Mouse (Mus musculus) layer of hippocampus, adult 2 months (tissue): Measurements from ENCODE around the gene Olfr1258. TPM values are rescaled to one million over a fixed set of nuclear protein-coding genes. Genes with fewer than 3 reads are reported as not detected.
"Not testable (repeated sequence)": the region's sequence is repeated elsewhere in the genome, so short reads cannot be mapped to it uniquely, and the experiment has no call there.

Source experiments
- DNase-seq, 2 experiments: peaks; one replicate each; pipeline ENCODE4 v3.0.0; 2022; ENCODE audit warnings: low spot score in 2 of 2
- H3K27ac ChIP-seq: fragments of 200-600 bp; 2 replicates; pipeline ENCODE4 v1.8.1; 2022
- H3K4me3 ChIP-seq: fragments of 200-600 bp; 2 replicates; pipeline ENCODE4 v1.8.1; 2022; ENCODE audit warnings: mild to moderate bottlenecking
- CTCF ChIP-seq: fragments of 200-600 bp; conservative IDR thresholded peaks from 2 replicates; pipeline ENCODE4 v1.8.1; 2022; ENCODE audit warnings: antibody characterized with exemption, mild to moderate bottlenecking, moderate library complexity
- long read RNA-seq, 2 experiments: library from polyadenylated mRNA; stranded (forward); transcript quantifications; one replicate each; pipeline ENCODE4 v2.0.0; 2021; ENCODE audit warnings: borderline mapping rate in 2 of 2
- total RNA-seq, 2 experiments: library from RNA; stranded (reverse); gene quantifications; 2 replicates each; pipeline ENCODE4 v1.2.3; 2021

Olfr1258 gene
- total RNA-seq: not detected
- long read RNA-seq, experiment 1: 0 reads
- long read RNA-seq, experiment 2: 0 reads

DNA sequence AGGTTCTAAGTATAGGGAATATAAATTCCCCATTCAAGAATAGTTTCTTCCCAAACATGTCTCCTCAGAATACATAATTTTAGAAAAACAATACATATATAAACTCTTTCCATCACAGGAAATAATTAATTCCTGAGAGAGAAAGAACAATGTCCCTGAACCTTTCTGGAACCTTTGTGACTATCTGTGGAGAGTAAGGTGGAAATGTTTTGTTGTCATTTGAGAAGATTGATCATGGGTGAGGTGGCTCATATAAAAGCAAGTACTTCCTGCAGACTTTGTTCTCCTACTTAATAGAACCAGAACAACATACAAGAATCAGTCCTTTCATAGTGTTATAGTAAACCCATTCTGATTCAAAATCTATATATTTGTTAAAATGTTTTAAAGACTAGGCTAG, at the start of gene Olfr1258:
Gene Olfr1258 (plus strand): TSS at position 301 of the 400 bp plus-strand sequence.
- TF ChIP-seq CTCF: no peak
- no peak within 1 kb of the TSS for H3K27ac ChIP-seq
- no peak for DNase-seq
- H3K4me3 ChIP-seq: no peak within 1 kb of the TSS

DNA sequence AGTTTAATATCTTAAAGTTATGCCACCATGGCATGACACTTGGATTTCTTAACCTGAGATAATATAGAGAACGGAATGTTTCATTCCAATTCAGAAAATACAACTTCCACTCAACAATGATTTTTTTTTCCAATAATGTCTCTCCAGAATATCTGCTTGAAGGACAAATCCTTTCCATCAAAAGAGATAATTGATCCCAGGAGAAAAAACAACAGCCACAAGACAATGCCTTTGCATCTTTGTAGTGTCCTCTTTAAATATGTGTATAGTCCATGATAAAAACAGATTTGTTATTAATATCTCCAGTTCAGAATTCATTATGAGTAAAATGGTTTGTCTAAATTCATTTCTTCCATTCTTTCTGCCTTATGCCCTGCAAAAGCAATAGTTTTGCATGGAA, 49.0 kb upstream of the Olfr1258 start, which contains the start of gene Olfr1257:
Gene Olfr1257 (plus strand): TSS at position 301 of the 400 bp plus-strand sequence.
- Histone ChIP-seq H3K4me3 (no peak within 1 kb of the TSS), H3K27ac (no peak within 1 kb of the TSS)
- DNase-seq: no peak
- no peak for TF ChIP-seq CTCF

DNA sequence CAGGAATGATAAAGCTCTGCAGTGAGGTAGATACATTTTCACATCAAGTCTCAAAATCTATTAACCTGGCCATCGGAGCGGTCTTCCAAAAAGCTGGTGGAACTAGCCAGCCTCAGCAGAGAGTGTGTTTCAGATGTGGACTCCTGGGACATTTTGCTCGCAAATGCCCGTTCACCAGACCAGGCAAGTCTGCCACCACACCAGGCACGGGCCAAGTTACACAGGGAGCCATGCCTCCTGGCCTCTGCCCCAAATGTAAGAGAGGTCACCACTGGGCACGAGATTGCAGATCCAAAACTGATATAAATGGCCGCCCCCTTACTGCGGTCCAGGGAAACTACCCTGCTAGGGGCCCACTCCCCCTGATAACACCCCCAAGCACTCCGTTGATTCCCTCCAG, 14.5 kb upstream of the Olfr1258 start:
- not testable (repeated sequence) for H3K4me3 ChIP-seq, H3K27ac ChIP-seq, DNase-seq

GRCm38 (mm10) chr2:89948564-89948963, 21.5 kb downstream of the Olfr1258 start, which contains the start of gene Olfr1259:
Gene Olfr1259, minus strand, starts transcription at chr2:89948664.
- H3K27ac ChIP-seq: no peak within 1 kb of the TSS
- H3K4me3 ChIP-seq: no peak within 1 kb of the TSS
- no peak for DNase-seq
- no peak for TF ChIP-seq CTCF

DNA sequence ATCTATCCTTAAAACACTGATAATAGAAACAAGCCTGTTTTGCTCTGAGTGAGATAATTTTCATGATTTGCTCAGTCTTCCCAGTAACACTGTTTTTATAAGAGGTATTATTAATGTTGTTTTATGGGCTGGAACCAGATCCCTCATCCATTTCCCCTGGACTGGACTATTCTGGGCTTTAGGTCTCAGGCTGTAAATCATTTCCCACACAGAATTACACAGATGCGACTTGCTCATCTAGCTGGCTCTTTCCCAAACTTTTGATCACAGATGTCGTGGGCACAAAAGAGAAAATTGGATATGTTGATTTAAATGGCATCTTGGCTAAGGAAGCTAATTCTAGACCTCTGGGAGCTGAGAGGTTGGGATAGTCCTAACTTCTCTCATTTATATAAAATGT, 47.1 kb downstream of the Olfr1258 start, which contains the start of gene Olfr1260:
Gene Olfr1260 (plus strand): TSS at position 157 of the 400 bp plus-strand sequence.
- no peak within 1 kb of the TSS for H3K27ac ChIP-seq
- H3K4me3 ChIP-seq: no peak within 1 kb of the TSS
- TF ChIP-seq CTCF: no peak
- peak; percentile 14 to 44 for DNase-seq

DNA sequence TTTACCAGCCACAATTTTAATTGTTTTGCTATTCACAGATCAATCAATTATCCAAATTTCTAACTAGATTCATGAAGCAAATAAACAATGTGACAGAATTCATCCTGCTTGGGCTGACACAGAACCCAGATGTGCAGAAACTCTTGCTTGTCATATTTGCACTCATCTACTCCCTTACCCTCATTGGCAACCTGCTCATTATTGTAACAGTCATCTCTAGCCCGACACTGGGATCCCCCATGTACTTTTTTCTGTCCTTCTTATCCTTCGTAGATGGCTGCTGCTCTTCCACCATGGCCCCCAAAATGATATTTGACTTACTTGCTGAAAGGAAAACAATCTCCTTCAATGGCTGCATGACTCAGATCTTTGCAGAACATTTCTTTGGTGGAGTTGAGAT, 50.6 kb downstream of the Olfr1258 start:
- no peak for TF ChIP-seq CTCF
- DNase-seq: no peak
- no peak overlapping the region for H3K27ac ChIP-seq
- no peak overlapping the region for H3K4me3 ChIP-seq

Other genes with a start within 250 kb of the Olfr1258 start
- not detected for gene Olfr1252, start 202.3 kb upstream of the Olfr1258 start, total RNA-seq
- not detected for gene Olfr1253, start 170.2 kb upstream of the Olfr1258 start, total RNA-seq
- not detected for gene Olfr1254, start 133.7 kb upstream of the Olfr1258 start, total RNA-seq
- gene Olfr1255, start 115.3 kb upstream of the Olfr1258 start, total RNA-seq: not detected
- not detected for gene Olfr1256, start 85.8 kb upstream of the Olfr1258 start, total RNA-seq
- not detected for gene Olfr48, start 79.1 kb upstream of the Olfr1258 start, total RNA-seq
- not detected for gene Olfr1257, start 48.9 kb upstream of the Olfr1258 start, total RNA-seq
- not detected for gene Olfr1259, start 21.4 kb downstream of the Olfr1258 start, total RNA-seq
- not detected for gene Olfr1260, start 47.0 kb downstream of the Olfr1258 start, total RNA-seq
- gene Olfr1261, start 63.9 kb downstream of the Olfr1258 start, total RNA-seq: not detected
- not detected for gene Olfr1262, start 72.8 kb downstream of the Olfr1258 start, total RNA-seq
- not detected for gene Olfr1263, start 84.8 kb downstream of the Olfr1258 start, total RNA-seq
- gene Olfr1264, start 98.3 kb downstream of the Olfr1258 start, total RNA-seq: not detected
- not detected for gene Olfr1265, start 108.0 kb downstream of the Olfr1258 start, total RNA-seq
- gene Olfr140, start 136.3 kb downstream of the Olfr1258 start, total RNA-seq: not detected
- not detected for gene Olfr1269, start 194.1 kb downstream of the Olfr1258 start, total RNA-seq
- not detected for gene Olfr32, start 215.0 kb downstream of the Olfr1258 start, total RNA-seq
- not detected for gene Olfr1270, start 225.8 kb downstream of the Olfr1258 start, total RNA-seq